Mouse (Mus musculus) embryonic facial prominence, embryonic 12.5 days (tissue): ENCODE measurements around the gene Gm14214. TPM values are rescaled to one million over a fixed set of nuclear protein-coding genes. Genes with fewer than 3 reads are reported as not detected.

Experiments used
- polyA plus RNA-seq: library from polyadenylated mRNA; unstranded; fragments of >200 nt; fragmentation: Nextera tagmentation; extraction: Ambion mirVana; gene quantifications from 2 replicates; pipeline ENCODE4 v1.2.1, GENCODE M21; 2016

Gene Gm14214
- polyA plus RNA-seq, 1 experiment from 2014 or later: not detected

Other genes starting within 250 kb of the Gm14214 start
- 1.0 and 1.2 TPM in 2 replicates for gene 1700003F12Rik, start 222.9 kb downstream of the Gm14214 start, polyA plus RNA-seq
- gene Actl10, start 218.3 kb downstream of the Gm14214 start, polyA plus RNA-seq: 0.24 and 0.28 TPM in 2 replicates
- gene Necab3, start 211.1 kb downstream of the Gm14214 start, polyA plus RNA-seq: 3.5 and 3.7 TPM in 2 replicates
- 25.9 and 26.3 TPM in 2 replicates for gene E2f1, start 200.1 kb downstream of the Gm14214 start, polyA plus RNA-seq
- gene Pxmp4, start 166.3 kb downstream of the Gm14214 start, polyA plus RNA-seq: 16.9 and 18.5 TPM in 2 replicates
- gene Zfp341, start 156.7 kb downstream of the Gm14214 start, polyA plus RNA-seq: 1.4 and 1.7 TPM in 2 replicates
- 0.49 and 1.1 TPM in 2 replicates for gene 4930519P11Rik, start 156.6 kb downstream of the Gm14214 start, polyA plus RNA-seq
- 29.3 and 29.4 TPM in 2 replicates for gene Chmp4b, start 118.3 kb downstream of the Gm14214 start, polyA plus RNA-seq
- gene Raly, start 21.1 kb upstream of the Gm14214 start, polyA plus RNA-seq: 47.6 and 57.5 TPM in 2 replicates
- gene a, start 21.4 kb upstream of the Gm14214 start, polyA plus RNA-seq: 9.4 and 9.6 TPM in 2 replicates
- gene Eif2s2, start 122.9 kb upstream of the Gm14214 start, polyA plus RNA-seq: 108 and 117 TPM in 2 replicates
- 4.9 and 6.0 TPM in 2 replicates for gene Gm14226, start 248.2 kb upstream of the Gm14214 start, polyA plus RNA-seq